Mouse (Mus musculus): Measurements from ENCODE around the gene Mif.

DNA sequence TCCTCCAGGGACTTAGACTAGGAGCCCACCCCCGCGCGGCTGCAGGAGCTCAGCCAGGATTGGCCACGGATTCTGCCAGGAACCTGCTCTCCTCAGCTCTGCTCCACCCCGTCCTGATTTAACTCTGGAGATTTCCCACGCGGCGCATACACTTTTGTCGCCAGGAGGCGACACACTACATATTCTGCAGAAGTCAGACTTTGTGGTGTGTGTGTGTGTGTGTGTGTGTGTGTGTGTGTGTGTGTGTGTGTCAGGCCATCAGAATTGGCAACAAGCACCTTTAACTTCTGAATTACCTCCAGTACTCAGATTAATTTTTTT lies 23.2 kb upstream of the Mif start:
- TF ChIP-seq CTCF (IDR thresholded peaks at IDR 0.05; ENCODE audit: insufficient read depth, low read length) (peak; percentile 54), POLR2A (IDR thresholded peaks at IDR 0.05; ENCODE audit: borderline replicate concordance, extremely low read depth, low read depth, low read length) (no peak)
